Mouse (Mus musculus) 3T3-L1 (cell line): ENCODE results near the gene Chst15.
A peak's percentile ranks its signal among the peaks of the same experiment; 100 is the strongest.

Experiments used
- DNase-seq: peaks from one replicate; pipeline ENCODE4 v3.0.0-alpha.2; 2015; ENCODE audit warnings: low read depth, low spot score

Gene Chst15

DNA sequence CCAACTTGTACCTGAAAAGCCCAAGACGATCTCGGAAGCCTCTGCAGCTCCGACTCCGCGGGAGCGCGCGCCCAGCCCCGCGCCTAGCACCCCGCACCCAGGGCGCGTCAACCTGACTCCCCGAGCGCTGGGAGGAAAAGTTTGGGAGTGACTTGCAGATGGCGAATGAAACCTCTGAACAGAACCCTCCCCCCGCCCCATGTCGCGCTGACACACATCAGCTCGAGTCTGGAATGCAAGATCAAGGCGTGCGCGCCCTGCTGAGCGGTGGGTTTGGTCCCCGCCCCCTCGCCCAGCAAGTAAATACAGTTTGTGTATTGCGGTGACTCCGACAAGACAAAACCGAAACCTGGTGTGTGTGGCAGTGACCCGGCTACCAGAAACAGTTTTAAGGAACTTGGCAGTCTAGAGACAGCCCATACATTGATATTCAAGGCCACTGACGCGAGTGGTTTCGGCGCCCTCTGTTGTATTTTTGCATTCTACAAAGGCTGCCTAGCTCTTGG lies at the start of gene Chst15:
TSS of gene Chst15 (minus strand) at position 193 of the 506 bp plus-strand sequence.
- no peak for DNase-seq

DNA sequence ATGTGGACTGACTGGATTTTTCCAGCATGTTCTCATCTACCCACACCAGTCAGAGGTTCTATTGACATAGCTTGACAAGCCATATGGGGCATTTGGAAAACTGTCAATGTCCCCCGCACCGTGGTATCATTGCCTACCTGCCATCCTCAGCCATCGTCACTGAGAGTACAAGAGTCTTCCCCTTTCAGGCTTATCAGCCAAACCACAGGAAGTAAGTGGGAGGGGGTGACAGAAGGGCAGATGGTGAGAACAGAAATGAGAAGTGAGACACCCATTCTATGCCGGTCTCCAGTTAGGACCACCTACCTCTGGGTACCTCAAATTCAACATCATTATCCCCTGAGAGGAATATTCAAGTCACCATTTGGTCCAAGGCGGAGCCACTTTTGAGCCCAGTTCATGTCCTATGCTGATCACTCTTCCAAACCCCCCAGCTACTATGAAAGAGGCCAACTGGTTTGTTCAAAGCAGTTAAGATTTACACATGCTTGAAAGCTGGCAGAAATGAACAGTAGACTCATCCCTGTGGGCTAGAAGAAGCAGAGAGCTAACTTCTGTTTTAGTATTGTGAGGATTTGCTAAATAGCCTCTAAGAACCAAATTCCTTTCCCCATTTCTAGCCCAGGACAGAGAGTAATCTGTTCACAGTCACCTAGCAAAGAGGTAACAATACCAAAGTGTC lies 48.8 kb upstream of the Chst15 start:
- no peak for DNase-seq

DNA sequence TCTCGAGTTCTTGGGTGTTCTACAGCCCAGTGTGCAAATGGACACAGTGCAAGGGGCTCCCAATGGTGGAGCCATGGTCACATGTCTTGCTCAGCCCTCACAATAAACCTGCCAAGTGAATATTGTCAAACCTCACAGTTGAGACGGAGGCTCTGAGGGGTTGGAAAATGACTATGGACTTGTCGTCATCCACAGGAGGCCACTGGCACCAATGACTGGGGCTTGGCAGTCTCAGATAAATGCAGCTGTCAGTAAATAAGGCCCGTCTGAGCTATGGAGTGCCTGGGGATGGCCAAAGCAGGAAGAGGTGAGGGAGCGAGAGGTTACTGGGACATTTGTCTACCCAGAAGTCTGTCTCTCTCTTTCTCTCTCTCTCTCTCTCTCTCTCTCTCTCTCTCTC lies 48.1 kb upstream of the Chst15 start:
- no peak for DNase-seq

DNA sequence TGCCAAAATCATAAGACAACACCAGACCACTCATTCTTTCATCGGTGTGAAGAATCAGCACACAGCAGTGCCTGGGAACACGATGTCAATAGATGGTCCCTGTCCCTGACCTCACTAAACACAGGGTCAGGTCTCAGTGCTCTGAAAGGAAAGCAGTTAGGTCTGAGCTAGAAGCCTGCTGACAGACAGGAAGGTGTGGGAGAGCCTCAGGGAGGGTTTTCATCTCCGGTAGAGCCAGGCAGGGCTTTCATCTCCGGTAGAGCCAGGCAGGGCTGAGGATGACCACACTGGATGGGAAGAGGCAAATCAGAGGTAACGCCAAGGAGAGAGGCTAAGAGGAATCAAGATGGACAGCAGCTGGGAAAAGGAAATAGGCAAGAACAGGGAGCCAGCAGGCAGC lies 47.5 kb upstream of the Chst15 start:
- no peak for DNase-seq

DNA sequence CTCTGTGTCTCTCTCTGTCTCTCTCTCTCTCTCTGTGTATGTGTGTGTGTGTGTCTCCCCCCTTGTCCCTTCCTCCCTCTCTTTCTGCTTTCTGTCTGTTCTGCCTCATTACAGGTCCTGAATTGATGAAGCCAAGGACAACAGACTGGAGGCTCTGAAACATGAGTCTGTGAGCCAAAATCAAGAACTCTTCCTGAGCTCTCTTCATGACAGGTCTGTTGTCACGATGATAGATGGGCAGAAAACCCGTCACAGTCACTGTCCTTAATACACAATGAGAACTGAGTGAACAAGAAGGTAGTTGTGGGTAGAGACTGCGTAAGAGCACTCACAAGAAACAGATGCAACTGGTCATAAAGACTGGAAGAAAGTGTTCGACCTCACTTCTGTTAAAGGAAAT lies 43.3 kb upstream of the Chst15 start:
- no peak for DNase-seq

DNA sequence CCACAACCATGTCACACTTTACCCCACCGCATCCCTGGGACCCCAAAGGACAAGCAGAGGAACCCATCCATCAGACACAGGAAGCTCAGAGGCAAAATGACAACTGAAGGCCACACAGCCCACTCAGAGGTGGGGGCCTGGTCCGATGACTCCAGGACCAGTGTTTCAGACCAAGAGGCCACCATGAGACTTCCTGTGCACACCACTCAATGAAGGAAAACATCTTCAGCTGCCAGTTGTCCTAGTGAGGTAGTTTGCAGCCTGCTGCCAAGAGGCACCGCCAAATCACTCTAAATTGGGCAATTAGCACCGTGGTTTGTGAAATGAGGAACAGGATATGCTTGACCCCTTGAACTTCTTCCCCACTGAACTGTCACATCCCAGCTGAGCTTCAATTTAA lies 41.7 kb upstream of the Chst15 start:
- DNase-seq, result no peak

DNA sequence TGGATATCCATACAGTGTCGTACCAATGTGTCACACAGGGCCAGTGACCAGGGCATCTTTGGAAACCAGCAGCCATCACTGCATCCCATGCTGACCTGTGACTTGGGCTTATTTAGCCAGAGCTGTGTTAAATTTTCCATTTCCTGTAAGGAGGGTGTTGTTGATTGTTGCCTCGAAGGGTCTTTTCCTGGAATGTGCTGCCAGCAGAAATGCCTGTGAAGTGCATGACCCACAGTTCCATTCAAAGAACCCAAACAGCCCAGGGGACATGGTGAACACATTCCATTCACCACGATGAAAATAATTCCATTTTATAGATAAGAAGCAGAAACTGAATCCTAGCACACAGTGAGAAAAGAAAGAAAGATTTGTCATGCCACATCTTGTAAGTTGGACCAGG lies 41.2 kb upstream of the Chst15 start:
- DNase-seq, result no peak

DNA sequence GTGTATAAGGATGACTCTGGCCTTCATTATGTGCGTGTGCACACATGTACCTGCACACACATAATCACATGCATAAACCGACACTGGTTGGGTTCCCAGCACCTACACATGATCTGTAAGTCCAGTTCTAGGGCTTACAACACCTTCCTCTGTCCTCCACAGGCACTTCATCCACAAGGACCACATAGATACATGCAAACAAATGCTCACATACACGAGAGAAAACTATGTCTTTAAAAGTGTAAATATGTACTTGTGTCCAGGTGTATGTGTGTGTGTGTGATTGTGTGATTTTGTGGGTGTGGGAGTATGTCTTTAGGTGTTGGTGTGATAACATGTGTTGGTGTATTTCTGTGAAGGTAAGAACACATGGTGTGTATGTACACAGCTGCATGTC lies 40.8 kb upstream of the Chst15 start:
- no peak for DNase-seq

DNA sequence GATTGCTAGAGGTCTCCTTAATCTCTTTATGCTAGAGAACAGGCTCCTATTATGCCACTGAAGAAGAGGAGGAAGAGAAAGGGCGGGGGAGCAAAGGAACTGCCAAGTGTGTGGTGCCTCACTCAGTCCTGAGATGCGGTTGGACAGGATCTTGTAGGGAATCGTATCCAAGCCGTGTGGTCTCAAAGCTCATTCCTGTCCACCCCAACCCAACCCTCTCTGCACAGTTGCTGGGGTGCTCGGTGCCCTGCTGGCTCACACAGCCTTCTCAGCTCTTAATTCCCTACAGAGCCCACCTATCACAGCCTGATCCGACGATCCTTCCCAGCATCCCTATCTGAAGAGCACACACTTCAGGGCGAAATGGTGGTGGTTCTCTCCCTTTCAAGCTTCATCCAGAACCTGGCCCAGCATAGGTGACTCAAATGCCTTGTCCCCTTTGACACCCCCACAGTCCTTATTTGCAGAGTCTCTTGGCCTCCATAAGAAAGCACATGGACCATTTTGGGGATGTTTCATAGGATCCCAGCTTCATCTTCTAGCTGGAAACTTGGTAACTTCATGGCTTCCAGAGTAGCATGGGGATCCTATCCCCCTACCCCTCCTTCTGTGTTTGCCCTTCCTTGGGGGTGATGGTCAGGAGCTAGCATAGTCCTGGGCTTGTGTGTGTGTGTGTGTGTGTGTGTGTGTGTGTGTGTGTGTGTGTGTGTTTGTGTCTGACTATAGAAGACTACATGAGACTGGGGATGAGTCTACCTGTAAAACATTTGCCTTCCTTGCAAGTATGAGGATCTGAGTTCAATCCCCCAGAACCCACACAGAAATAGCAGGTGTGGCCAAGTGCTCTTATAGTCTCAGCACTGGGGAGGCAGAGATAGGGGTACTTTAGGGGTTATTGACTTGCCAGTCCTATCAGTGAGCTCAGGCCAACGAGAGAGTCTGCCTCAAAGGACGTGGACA lies 40.1 kb upstream of the Chst15 start:
- DNase-seq, result no peak

DNA sequence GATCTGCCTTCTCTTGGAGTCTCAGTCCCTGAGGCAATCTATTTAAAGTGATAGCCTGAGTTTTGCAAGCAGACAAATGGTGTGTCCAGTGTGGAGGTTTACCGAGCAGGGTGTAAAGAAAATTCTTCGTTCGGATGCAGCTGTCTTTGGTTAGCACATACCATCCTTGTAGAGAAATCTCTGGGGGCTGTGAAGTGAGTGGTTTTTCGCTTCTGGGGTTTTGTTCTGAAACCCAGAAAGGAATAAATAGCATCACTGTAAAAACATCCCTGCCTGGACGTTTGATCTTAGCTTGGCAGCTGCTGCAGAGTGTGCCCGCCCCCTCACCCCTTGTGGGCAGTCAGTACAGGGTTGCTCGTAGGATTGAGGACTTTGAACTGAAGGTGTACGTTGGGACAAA lies 39.2 kb upstream of the Chst15 start:
- peak; percentile 63 for DNase-seq

DNA sequence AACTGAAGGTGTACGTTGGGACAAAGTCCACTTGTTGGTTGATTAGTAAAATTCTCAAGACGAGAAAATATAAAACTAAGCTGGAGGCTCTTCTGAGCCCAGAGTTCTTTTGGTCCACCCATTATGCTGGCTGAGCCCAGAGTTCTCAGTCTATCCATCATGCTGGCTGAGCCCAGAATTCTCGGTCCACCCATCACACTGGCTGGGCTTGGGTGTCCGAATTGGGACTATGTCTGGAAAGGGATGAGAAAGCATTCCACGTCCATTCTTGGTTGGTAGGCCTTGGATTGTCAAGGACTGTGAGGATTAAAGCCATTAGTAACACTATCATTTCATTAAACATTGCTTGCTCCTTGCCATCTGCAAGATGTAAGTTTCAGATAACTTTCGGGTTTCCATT lies 38.7 kb upstream of the Chst15 start:
- no peak for DNase-seq

DNA sequence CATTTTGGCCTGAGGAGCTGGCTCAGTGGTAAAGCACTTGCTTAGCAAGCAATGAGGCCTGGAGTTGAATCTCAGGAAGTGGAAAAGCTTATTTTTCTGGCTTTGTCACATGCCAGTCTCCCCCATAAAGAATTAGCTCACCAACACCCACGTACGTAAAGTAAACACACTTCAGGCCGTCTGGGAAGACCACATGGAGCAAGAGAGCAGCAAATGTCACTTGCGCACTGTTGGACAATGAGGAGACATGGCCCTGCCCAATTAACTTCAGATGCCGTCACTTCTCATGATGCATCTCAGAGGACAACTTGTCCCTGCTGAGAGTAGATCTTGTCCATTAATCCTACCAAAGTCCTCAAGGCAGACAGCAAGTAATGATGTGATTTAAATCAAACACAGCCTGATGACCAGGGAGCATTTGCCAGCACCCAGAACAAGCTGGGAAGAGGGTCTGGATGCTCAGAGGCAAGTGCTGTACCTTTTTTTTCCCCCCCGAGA lies 32.1 kb upstream of the Chst15 start:
- no peak for DNase-seq

DNA sequence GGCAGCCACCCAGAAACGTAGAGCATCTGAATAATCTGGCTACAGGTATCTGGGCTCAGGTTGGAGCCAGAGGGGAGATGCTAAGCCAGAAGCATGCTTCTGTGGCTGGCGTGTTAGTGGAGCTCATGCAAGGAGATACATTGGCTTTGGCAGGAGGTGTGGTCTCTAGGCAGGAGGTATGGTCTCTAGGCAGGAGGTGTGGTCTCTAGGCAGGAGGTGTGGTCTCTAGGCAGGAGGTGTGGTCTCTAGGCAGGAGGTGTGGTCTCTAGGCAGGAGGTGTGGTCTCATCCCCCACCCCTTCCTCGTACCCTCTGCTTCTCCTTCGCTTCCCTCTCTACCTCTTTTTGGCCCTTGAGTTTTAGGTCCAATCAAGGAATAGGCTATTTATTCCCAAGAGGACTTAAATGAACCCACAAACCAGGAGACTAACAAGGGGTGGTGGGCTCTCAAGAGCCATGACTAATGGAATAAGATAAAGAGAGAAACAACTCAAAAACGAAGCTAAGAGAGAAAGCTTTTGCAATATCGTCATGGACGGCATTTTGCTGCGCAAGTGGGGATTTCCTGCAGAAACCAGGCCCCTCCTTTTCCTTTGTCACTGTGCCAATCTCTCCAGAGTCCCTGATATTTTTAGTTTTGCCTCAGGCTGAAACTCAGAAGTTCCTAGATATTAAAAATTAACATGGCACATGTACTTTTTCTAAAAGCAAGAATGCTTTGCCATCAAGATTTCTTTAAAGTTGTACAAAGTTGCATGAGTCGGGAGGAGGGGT lies 30.4 kb upstream of the Chst15 start:
- no peak for DNase-seq

DNA sequence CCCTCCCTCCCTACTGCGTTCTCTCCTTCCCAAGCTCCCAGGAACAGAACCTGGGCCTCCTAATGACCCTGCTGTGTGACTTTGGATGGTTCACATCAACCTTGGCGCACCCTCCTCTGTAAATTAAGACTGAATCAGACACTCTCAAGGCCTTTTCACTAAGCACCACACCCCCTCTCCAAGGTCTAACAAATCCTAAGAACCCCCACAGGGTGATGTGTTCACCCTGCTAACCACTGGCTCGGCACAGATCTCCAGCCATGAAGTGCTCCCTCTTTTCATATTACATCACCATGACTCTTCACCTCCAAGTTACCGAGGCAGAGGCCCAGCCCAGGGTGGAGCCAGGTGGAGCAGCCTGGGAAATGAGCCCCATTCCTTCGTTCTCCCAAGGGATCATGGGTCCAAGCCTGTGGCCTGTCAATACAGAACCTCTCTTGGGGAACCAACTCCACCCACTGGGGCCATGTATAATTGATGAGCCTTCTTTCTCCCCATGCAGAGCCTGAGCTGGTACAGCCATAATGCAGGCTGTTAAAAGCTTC lies 28.6 kb upstream of the Chst15 start:
- peak; percentile 3 for DNase-seq

DNA sequence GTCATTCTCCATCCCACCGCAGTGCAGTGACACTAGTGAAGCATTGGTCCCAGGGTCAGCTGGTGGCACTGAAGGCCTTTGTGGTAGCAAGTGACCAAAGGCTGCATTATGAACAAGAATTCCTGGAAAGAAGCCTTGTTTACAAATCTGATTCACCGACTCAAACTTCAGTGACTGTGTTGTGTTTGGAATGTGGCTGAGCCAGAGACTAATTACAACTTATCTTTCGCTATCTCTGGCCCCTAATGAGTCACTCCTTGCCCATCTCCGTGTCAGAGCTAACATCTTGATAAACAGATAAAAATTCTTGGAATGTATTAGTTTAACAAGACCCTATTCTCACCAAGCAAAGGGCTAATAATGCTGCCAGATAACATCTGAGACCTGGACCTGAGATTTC lies 27.6 kb upstream of the Chst15 start:
- DNase-seq, result peak; percentile 42

DNA sequence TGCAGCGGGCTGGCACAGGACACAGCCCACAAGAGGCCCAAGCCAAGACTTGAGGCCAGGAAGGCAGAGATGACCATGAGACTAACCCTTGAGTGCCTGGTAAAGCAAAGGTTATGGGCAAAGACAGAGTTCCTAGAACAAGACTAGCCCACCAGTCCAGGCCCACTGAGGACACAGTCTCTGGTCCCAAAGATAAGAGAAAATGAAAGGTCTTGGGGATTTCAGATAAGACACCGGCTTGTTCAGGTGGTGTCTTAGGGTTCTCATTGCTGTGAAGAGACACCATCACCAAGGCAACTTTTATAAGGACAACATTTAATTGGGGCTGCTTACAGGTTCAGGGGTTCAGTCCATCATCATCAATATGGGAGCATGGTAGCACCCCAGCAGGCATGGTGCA lies 26.9 kb upstream of the Chst15 start:
- no peak for DNase-seq

DNA sequence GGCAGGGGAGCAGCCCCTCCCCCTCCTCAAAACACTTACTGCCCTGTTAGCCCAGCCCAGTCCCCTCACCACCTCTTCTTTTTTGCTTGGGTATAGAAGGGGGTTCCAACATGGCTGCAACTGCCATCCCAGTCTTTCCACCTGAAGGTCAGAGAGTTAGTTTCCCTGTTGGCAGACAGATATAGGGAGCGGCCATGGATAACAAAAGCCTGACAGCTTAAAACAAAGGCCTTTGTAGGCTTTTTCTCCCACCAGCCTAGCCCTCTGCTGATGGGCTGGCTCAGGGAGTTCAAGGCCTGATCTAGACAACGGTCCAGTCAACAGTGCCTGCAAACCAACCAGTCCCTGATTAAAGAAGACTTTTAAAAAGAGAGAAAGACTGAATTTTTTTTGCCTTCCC lies 26.1 kb upstream of the Chst15 start:
- no peak for DNase-seq

DNA sequence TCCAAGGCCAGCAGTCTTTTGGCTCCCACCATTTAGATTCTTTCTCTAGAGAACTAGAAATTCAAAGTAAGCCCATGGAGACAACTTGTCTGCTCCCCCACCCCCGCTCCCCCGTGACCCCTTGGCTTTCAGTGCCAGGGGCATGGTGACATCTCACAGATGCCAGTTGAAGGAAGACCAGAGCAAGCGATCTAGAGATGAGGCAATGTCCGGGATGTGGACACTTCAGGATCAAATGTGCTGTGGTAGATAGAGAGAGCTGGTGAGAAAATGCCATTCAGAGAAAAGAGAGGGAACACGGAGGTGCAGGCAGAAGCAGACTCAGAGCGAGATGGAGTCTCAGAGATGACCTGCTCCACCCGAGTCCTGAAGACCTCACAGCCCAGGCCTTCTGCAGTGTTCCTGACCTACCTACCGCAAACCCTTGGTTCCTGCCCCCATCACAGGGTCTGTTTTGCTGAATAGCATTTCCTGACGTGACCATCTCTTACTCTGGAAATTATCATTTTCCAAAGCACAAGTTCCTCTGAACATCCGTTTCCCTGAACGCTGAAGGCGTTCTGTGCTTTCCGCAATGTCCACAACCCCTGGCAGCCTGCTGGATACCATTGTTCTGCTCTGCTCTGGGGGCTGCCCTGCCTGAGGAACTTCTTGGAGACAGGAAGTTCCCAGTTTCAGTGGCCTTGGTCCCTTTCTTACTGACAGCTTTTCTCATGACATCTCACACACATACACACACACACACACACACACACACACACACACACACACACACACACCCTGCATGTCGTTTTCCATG lies 22.2 kb upstream of the Chst15 start:
- DNase-seq, result no peak

DNA sequence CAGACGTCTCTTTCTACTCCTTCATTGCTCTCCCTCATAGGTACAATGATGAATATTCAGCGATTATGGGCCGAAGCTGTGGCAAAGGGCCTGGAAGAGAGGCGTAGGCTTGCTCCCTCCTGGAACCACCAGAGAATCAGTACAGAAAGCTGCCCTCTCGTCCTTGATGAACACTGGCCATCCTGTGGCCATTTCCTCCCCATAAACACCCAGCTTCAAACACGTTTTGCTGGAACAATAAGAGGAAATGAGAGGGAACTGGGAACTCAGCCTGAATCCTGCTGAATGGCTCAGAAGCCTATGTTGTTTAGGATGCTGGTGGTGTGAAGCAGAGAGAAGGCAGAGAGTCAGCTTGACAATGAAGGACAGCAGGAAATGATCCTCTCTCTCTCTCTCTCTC lies 21.3 kb upstream of the Chst15 start:
- no peak for DNase-seq

DNA sequence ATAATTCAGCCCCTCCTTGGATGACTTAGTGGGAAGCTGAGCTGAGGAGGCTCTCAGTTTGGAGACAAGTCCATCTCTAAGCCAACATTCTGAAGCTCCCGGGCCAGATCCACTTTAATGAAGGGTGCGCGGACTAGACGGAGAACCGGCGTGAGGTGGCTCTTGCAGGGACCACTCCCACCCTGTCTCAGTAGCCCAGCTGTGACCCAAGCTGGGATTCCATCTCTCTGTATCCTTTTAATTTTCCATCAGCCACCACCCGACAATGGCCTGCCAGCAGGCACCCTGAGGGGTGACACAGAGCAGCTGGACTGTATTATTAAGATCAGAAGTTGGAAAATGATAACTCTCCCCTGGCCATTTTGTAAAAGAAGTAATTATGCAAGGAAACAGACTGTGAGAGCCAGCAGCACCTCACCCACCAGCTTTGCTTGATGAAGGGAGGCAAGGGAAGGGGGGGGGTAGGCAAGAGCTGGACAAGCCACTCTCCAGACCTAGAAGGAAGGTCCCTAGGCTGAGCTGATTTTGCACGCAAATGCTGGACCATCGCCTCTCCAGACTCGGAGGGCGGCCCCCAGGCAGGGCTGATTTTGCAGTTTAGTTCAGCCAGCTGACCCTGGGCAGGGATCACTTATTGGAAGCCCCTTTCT lies 20.4 kb upstream of the Chst15 start:
- DNase-seq, result no peak
